Mouse (Mus musculus): ENCODE data around the gene Tmem247.

- TF ChIP-seq CTCF (IDR thresholded peaks at IDR 0.05; ENCODE audit: control insufficient read depth, insufficient read depth, low read length) (no peak), POLR2A (IDR thresholded peaks at IDR 0.05; ENCODE audit: borderline replicate concordance, control insufficient read depth, low read depth, low read length) (no peak)
These were observed 40.8 kb downstream of the Tmem247 start for GRCm38 (mm10) chr17:86957968-86958367.
